Mouse (Mus musculus): ENCODE measurements around the gene Cenpv. TPM values are rescaled to one million over a fixed set of nuclear protein-coding genes. Genes with fewer than 3 reads are reported as not detected.

The Cenpv gene
- polyA plus RNA-seq, 1 experiment from 2014 or later = 67.0 TPM

DNA sequence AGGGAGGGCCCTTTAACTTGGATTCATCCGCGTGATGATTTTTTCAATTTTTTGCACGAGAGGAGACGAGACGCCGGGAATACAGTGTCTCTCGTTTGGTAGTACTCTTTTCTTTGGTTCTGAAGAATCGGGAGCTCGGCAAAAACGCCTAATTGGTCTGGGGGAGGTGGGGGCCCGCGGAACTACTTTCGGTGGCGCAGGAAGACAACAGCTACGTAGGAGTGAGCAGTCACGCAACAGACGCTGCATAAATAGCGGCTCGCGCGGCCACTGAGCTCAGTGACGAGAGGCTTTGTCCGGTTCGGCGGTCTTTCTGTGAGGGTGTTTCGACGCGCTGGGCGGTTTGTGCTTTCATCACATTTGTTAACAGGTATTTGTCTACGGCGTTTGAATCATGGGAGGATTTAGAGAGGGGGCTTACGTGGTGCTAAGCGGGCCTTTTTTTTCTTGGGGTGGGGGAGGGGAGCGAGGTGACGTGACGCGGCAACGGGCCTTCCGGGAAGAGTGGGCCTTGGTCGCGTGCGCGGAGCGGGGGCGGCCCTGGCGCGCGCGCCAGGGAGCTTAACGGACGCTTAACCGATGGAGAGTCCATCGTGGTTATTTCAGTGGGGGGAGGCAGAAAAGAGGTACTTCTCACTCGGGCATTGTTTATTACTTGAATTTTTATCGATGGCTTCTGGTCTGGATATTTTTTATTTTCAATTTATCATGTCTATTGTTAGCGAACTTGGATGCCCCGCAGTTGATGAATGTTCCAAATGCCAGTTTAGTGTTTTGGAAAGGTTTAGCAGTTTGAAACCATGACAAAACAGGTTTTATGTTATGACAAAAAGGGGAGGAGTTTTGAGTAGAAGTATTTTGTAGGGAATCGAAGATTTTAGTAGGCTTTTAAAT is 12.4 kb upstream of the Cenpv start:
- H3K9ac ChIP-seq = peak overlapping the region; percentile 69
- H3K27ac ChIP-seq = peak overlapping the region; percentile 97
- peak overlapping the region; percentile 69 for H3K4me2 ChIP-seq
- WGBS = under 1% methylated on average over 58 of the region's 58 CpGs
- H3K27me3 ChIP-seq (replicated peaks) = no peaks in the 10 kb centered on the region
- H3K9me3 ChIP-seq = no peaks in the 10 kb centered on the region
- no peaks in the 10 kb centered on the region for H3K36me3 ChIP-seq (replicated peaks)
- ATAC-seq (replicated peaks) = peak; percentile 89
- H3K4me1 ChIP-seq = peaks cover 44% of the 10 kb centered on the region
- peak overlapping the region; percentile 57 for H3K4me3 ChIP-seq

GRCm38 (mm10) chr11:62550727-62551225 is 11.7 kb upstream of the Cenpv start, which contains the start of gene Ubb:
Gene Ubb (plus strand): TSS chr11:62551171.
- H3K9me3 ChIP-seq = no peaks in the 10 kb centered on the region
- H3K9ac ChIP-seq = peak within 1 kb of the TSS; percentile 85
- peak; percentile 97 for ATAC-seq (replicated peaks)
- H3K27me3 ChIP-seq (replicated peaks) = no peaks in the 10 kb centered on the region
- no peaks in the 10 kb centered on the region for H3K36me3 ChIP-seq (replicated peaks)
- H3K4me3 ChIP-seq = peak within 1 kb of the TSS; percentile 57
- H3K4me2 ChIP-seq = peak within 1 kb of the TSS; percentile 69
- peaks cover 40% of the 10 kb centered on the region for H3K4me1 ChIP-seq
- WGBS = under 1% methylated on average over 40 of the region's 40 CpGs
- H3K27ac ChIP-seq = peak within 1 kb of the TSS; percentile 97

DNA sequence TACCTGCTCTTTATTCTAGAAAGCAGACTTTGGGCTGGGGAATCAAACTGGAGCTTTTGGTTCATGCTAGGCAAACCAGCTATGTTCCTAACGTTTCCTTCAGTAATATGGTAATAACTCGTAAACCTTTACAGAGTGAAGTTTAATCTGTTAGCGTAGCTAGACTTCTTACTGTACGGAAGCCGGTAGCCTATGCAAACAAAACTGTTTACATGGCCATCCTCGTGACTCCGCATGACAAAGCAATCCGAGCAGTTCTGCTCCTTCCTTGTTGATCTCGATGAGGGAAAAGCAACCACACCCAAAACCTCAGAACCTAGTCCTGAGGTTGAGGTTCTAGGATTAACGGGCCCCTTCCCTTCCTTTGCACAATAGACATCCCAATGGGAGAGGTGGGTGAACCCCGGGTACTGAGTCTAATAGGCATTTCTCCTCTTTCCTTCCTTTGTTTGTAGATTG is 11.2 kb upstream of the Cenpv start:
- Histone ChIP-seq H3K36me3 (replicated peaks) (no peaks in the 10 kb centered on the region), H3K27ac (peak overlapping the region; percentile 97), H3K9me3 (no peaks in the 10 kb centered on the region), H3K4me2 (peak overlapping the region; percentile 69), H3K9ac (peak overlapping the region; percentile 85), H3K4me1 (peaks cover 34% of the 10 kb centered on the region), H3K4me3 (peak overlapping the region; percentile 57), H3K27me3 (replicated peaks) (no peaks in the 10 kb centered on the region)
- peak; percentile 47 for ATAC-seq (replicated peaks)
- 2% methylated on average over 11 of the region's 11 CpGs for WGBS

DNA sequence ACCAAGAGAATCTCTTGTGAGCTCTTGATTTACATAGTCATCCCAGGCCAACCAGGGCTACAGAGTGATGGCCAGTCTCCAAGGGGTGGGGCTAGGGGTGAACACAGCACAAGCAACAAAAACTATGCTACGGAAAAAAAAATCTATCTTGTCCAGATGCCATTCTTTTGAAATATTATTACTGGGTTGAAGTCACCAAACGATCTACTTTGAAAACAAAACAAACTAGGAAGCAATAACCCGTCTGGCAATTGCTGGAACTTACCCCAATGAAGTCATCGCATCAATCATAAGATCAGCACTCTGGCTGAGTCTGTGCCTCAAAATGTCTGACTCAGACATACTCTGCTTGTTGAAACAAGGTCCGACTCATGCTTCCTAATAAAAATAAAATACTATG is 10.7 kb upstream of the Cenpv start:
- Histone ChIP-seq H3K4me3 (peak overlapping the region; percentile 57), H3K36me3 (replicated peaks) (no peaks in the 10 kb centered on the region), H3K4me1 (peaks cover 30% of the 10 kb centered on the region), H3K9ac (peak overlapping the region; percentile 85), H3K27ac (peak overlapping the region; percentile 97), H3K4me2 (peak overlapping the region; percentile 69), H3K27me3 (replicated peaks) (no peaks in the 10 kb centered on the region), H3K9me3 (no peaks in the 10 kb centered on the region)
- WGBS = 10% methylated on average over 5 of the region's 5 CpGs
- no peak for ATAC-seq (replicated peaks)

DNA sequence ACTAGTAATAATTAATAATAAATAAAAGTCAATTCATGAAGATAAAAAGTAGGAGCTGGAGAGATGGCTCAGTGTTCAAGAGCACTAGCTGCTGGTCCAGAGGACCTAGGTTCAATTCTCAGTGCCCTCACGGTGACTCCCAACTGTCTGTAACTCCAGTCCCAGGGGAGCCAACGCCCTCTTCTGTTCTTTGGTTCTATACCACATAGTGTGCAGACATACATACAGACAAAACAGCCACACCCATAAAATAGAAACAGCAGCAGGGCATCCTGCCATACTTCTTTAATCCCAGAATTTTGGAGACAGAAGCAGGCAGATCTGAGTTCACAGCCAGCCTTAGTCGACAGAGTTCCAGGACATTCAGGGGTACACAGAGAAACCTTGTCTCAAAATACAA is 4.9 kb upstream of the Cenpv start:
- WGBS = 92% methylated on average over 3 of the region's 3 CpGs
- no peaks in the 10 kb centered on the region for H3K36me3 ChIP-seq (replicated peaks)

DNA sequence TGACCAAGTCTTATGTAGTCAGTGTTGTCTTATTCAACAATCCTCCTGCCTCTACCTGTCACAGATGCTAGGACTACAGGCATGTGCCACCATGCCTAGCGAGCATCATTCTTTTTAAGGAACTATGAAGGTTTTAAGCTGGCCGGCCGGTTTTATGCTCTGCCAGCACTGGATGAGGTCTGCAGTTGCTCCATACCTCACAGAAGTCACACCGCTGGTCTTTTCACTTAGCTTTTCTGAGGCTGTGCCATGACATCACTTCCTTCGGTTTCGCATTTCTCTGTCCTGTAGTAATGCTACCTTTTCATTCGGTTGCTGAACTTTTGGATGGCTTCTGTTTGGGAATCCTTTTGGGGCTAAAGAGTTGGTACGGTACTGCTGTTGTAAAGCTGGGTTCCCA is 2.5 kb upstream of the Cenpv start:
- Histone ChIP-seq H3K4me2 (no peak overlapping the region), H3K9ac (no peak overlapping the region), H3K27me3 (replicated peaks) (no peaks in the 10 kb centered on the region), H3K27ac (no peak overlapping the region), H3K36me3 (replicated peaks) (no peaks in the 10 kb centered on the region), H3K9me3 (no peaks in the 10 kb centered on the region), H3K4me3 (no peak overlapping the region), H3K4me1 (peaks cover 16% of the 10 kb centered on the region)
- no peak for ATAC-seq (replicated peaks)
- 87% methylated on average over 8 of the region's 8 CpGs for WGBS

More for the DNA sequence above, 4.9 kb upstream of the Cenpv start:
- no peaks in the 10 kb centered on the region for H3K27me3 ChIP-seq (replicated peaks)
- peaks cover 11% of the 10 kb centered on the region for H3K4me1 ChIP-seq
- no peak overlapping the region for H3K4me3 ChIP-seq
- no peak overlapping the region for H3K27ac ChIP-seq
- H3K9me3 ChIP-seq = no peaks in the 10 kb centered on the region
- no peak for ATAC-seq (replicated peaks)
- H3K4me2 ChIP-seq = no peak overlapping the region
- no peak overlapping the region for H3K9ac ChIP-seq

- H3K36me3 ChIP-seq (replicated peaks) = no peaks in the 10 kb centered on the region
- H3K27ac ChIP-seq = no peak overlapping the region
- no peak overlapping the region for H3K9ac ChIP-seq
- no peaks in the 10 kb centered on the region for H3K27me3 ChIP-seq (replicated peaks)
- peaks cover 16% of the 10 kb centered on the region for H3K4me1 ChIP-seq
- H3K4me3 ChIP-seq = no peak overlapping the region
- ATAC-seq (replicated peaks) = no peak
- WGBS = 47% methylated on average over 2 of the region's 2 CpGs
- no peaks in the 10 kb centered on the region for H3K9me3 ChIP-seq
- H3K4me2 ChIP-seq = no peak overlapping the region
Measured at GRCm38 (mm10) chr11:62540969-62541368, 1.9 kb upstream of the Cenpv start.

- Histone ChIP-seq H3K27ac (no peak overlapping the region), H3K4me2 (no peak overlapping the region), H3K9ac (no peak overlapping the region), H3K27me3 (replicated peaks) (no peaks in the 10 kb centered on the region), H3K36me3 (replicated peaks) (0 out of 2 replicates have a peak, but pooled peaks cover 5% of the 10 kb centered on the region), H3K4me1 (peaks cover 16% of the 10 kb centered on the region), H3K9me3 (no peaks in the 10 kb centered on the region), H3K4me3 (no peak overlapping the region)
- no peak for ATAC-seq (replicated peaks)
- WGBS = 82% methylated on average over 7 of the region's 7 CpGs
Measured at GRCm38 (mm10) chr11:62540167-62540566, 1.1 kb upstream of the Cenpv start.

DNA sequence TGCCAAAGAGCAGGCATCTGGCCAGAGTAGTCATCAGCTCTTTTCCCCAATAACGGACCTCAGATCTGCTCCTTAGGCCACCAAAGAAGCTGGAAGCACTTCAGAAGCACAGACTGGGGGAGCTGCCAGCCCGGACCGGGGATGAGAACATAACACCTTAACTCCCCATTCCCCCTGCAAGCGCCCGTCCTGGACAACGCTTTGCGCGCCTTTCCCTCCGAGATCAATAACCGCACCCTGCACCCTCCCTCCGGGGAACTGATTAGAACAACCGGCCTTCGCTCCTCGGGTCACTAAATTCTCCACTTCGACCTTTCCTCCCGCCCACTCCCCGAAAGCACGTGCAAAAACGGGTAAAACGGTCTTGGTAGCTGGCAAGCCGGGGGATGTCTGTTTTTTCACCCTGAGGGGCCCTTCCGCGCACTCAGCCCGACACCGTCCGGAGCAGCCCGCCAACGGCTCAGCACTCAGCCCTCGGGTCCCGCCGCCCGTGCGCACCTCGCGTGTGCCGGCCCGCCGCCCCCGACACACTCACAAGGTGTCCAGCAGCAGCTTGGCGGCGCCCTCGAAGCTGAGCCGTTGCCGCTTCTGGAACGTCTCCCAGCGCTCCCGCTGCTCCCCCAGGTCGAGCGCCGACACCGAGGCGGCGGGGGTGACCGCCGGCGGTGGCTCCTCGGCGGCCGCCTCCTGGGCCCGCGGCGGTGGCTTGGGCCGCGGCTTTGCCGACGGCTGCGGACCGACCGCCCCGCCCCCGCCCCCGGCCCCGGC is 556 bp downstream of the Cenpv start:
- WGBS = under 1% methylated on average over 70 of the region's 73 CpGs
- no peaks in the 10 kb centered on the region for H3K27me3 ChIP-seq (replicated peaks)
- H3K36me3 ChIP-seq (replicated peaks) = 0 out of 2 replicates have a peak, but pooled peaks cover 8% of the 10 kb centered on the region
- H3K9ac ChIP-seq = peak overlapping the region; percentile 87
- H3K9me3 ChIP-seq = no peaks in the 10 kb centered on the region
- peak overlapping the region; percentile 94 for H3K4me3 ChIP-seq
- H3K27ac ChIP-seq = peak overlapping the region; percentile 87
- H3K4me2 ChIP-seq = peak overlapping the region; percentile 83
- H3K4me1 ChIP-seq = peaks cover 16% of the 10 kb centered on the region
- ATAC-seq (replicated peaks) = peak; percentile 84

GRCm38 (mm10) chr11:62537590-62537989 is 1.5 kb downstream of the Cenpv start:
- H3K27ac ChIP-seq = 0 out of 2 replicates have a peak overlapping the region, but pooled peaks have one; percentile 12
- no peaks in the 10 kb centered on the region for H3K9me3 ChIP-seq
- H3K36me3 ChIP-seq (replicated peaks) = 0 out of 2 replicates have a peak, but pooled peaks cover 8% of the 10 kb centered on the region
- peak overlapping the region; percentile 83 for H3K4me2 ChIP-seq
- 18% methylated on average over 7 of the region's 7 CpGs for WGBS
- ATAC-seq (replicated peaks) = no peak
- H3K4me3 ChIP-seq = peak overlapping the region; percentile 94
- no peaks in the 10 kb centered on the region for H3K27me3 ChIP-seq (replicated peaks)
- H3K4me1 ChIP-seq = peaks cover 16% of the 10 kb centered on the region
- H3K9ac ChIP-seq = 0 out of 2 replicates have a peak overlapping the region, but pooled peaks have one; percentile 31

DNA sequence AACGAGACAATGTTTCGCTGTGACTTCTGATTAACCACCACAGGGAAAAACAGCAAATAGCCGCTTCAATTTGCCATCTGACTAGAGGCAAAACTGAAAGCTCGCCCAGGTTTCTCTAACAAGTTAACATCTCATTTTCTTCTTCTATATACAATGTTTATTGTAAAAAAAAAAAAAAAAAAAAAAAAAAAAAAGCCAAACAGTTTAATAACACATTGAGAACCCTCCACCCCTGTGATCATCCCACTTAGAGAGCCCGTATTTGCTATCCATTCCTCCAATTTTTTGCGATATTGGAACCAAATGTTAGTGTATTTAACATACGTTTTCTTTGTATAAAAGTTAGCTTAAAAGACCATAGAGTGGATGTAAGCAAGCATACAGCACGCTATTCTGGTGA is 2.0 kb downstream of the Cenpv start:
- 0 out of 2 replicates have a peak overlapping the region, but pooled peaks have one; percentile 31 for H3K9ac ChIP-seq
- H3K36me3 ChIP-seq (replicated peaks) = 0 out of 2 replicates have a peak, but pooled peaks cover 8% of the 10 kb centered on the region
- no peak for ATAC-seq (replicated peaks)
- peak overlapping the region; percentile 94; the same call in 1 of the 2 replicates for H3K4me3 ChIP-seq
- peak overlapping the region; percentile 83 for H3K4me2 ChIP-seq
- WGBS = 84% methylated on average over 8 of the region's 8 CpGs
- H3K4me1 ChIP-seq = peaks cover 16% of the 10 kb centered on the region
- no peaks in the 10 kb centered on the region for H3K9me3 ChIP-seq
- H3K27ac ChIP-seq = no peak overlapping the region
- H3K27me3 ChIP-seq (replicated peaks) = no peaks in the 10 kb centered on the region

- no peaks in the 10 kb centered on the region for H3K4me1 ChIP-seq
- H3K9ac ChIP-seq = no peak overlapping the region
- no peak overlapping the region for H3K27ac ChIP-seq
- H3K4me2 ChIP-seq = no peak overlapping the region
- H3K4me3 ChIP-seq = no peak overlapping the region
- H3K36me3 ChIP-seq (replicated peaks) = peaks cover 10% of the 10 kb centered on the region; the same call in 1 of the 2 replicates
- ATAC-seq (replicated peaks) = no peak
- no peaks in the 10 kb centered on the region for H3K27me3 ChIP-seq (replicated peaks)
- H3K9me3 ChIP-seq = no peaks in the 10 kb centered on the region
- 76% methylated on average over 2 of the region's 2 CpGs for WGBS
Measured at GRCm38 (mm10) chr11:62522283-62522682, 16.8 kb downstream of the Cenpv start.
